Mouse (Mus musculus): ENCODE measurements around the gene Il19. TPM values are rescaled to one million over a fixed set of nuclear protein-coding genes. Genes with fewer than 3 reads are reported as not detected.

The Il19 gene
- not detected in 2 replicates for polyA plus RNA-seq (2014; fragmentation: Nextera tagmentation; extraction: Ambion mirVana)

- Histone ChIP-seq H3K27me3 (ENCODE audit: control insufficient read depth, insufficient read depth, low read length) (no peaks in the 10 kb centered on the region), H3K4me1 (ENCODE audit: control insufficient read depth, insufficient read depth, low read length) (no peaks in the 10 kb centered on the region), H3K27ac (ENCODE audit: low read depth, low read length) (no peak within 1 kb of the TSS), H3K36me3 (ENCODE audit: control insufficient read depth, insufficient read depth, low read length) (no peaks in the 10 kb centered on the region), H3K4me2 (no peak within 1 kb of the TSS), H3K4me3 (ENCODE audit: low read depth, low read length) (no peak within 1 kb of the TSS), H3K9me3 (ENCODE audit: control insufficient read depth, low read length) (no peaks in the 10 kb centered on the region), H3K9ac (ENCODE audit: low read length) (no peak within 1 kb of the TSS)
- no peak for ATAC-seq (ENCODE audit: low FRiP score)
- WGBS = 79% methylated on average over 4 of the region's 4 CpGs
- DNase-seq (ENCODE audit: low spot score, missing footprints) = no peak
Observed at GRCm38 (mm10) chr1:130940065-130940687, at the start of gene Il19. Il19 (minus strand) TSS chr1:130940115.

- H3K27me3 ChIP-seq (ENCODE audit: control insufficient read depth, insufficient read depth, low read length) = no peaks in the 10 kb centered on the region
- WGBS = 86% methylated on average over 3 of the region's 3 CpGs
- no peak for DNase-seq (ENCODE audit: low spot score, missing footprints)
- H3K27ac ChIP-seq (ENCODE audit: low read depth, low read length) = no peak overlapping the region
- H3K4me2 ChIP-seq = no peak overlapping the region
- no peak for ATAC-seq (ENCODE audit: low FRiP score)
- no peaks in the 10 kb centered on the region for H3K36me3 ChIP-seq (ENCODE audit: control insufficient read depth, insufficient read depth, low read length)
- no peaks in the 10 kb centered on the region for H3K4me1 ChIP-seq (ENCODE audit: control insufficient read depth, insufficient read depth, low read length)
- no peak overlapping the region for H3K9ac ChIP-seq (ENCODE audit: low read length)
- no peak overlapping the region for H3K4me3 ChIP-seq (ENCODE audit: low read depth, low read length)
- H3K9me3 ChIP-seq (ENCODE audit: control insufficient read depth, low read length) = no peaks in the 10 kb centered on the region
Observed at GRCm38 (mm10) chr1:130989331-130989730, 49.4 kb upstream of the Il19 start.

GRCm38 (mm10) chr1:130987418-130987817 lies 47.5 kb upstream of the Il19 start:
- ATAC-seq (ENCODE audit: low FRiP score) = no peak
- Histone ChIP-seq H3K4me3 (ENCODE audit: low read depth, low read length) (no peak overlapping the region), H3K9me3 (ENCODE audit: control insufficient read depth, low read length) (no peaks in the 10 kb centered on the region), H3K36me3 (ENCODE audit: control insufficient read depth, insufficient read depth, low read length) (no peaks in the 10 kb centered on the region), H3K4me2 (no peak overlapping the region), H3K27me3 (ENCODE audit: control insufficient read depth, insufficient read depth, low read length) (no peaks in the 10 kb centered on the region), H3K27ac (ENCODE audit: low read depth, low read length) (no peak overlapping the region), H3K4me1 (ENCODE audit: control insufficient read depth, insufficient read depth, low read length) (no peaks in the 10 kb centered on the region), H3K9ac (ENCODE audit: low read length) (no peak overlapping the region)
- no peak for DNase-seq (ENCODE audit: low spot score, missing footprints)

- no peak for DNase-seq (ENCODE audit: low spot score, missing footprints)
- H3K27me3 ChIP-seq (ENCODE audit: control insufficient read depth, insufficient read depth, low read length) = no peaks in the 10 kb centered on the region
- H3K36me3 ChIP-seq (ENCODE audit: control insufficient read depth, insufficient read depth, low read length) = no peaks in the 10 kb centered on the region
- ATAC-seq (ENCODE audit: low FRiP score) = no peak
- no peaks in the 10 kb centered on the region for H3K4me1 ChIP-seq (ENCODE audit: control insufficient read depth, insufficient read depth, low read length)
- H3K4me2 ChIP-seq = no peak overlapping the region
- H3K27ac ChIP-seq (ENCODE audit: low read depth, low read length) = no peak overlapping the region
- no peak overlapping the region for H3K4me3 ChIP-seq (ENCODE audit: low read depth, low read length)
- no peaks in the 10 kb centered on the region for H3K9me3 ChIP-seq (ENCODE audit: control insufficient read depth, low read length)
- no peak overlapping the region for H3K9ac ChIP-seq (ENCODE audit: low read length)
- 93% methylated on average over 5 of the region's 5 CpGs for WGBS
Observed at GRCm38 (mm10) chr1:130987001-130987400, 47.1 kb upstream of the Il19 start.

GRCm38 (mm10) chr1:130984441-130984840 lies 44.5 kb upstream of the Il19 start:
- Histone ChIP-seq H3K27me3 (ENCODE audit: control insufficient read depth, insufficient read depth, low read length) (no peaks in the 10 kb centered on the region), H3K9me3 (ENCODE audit: control insufficient read depth, low read length) (no peaks in the 10 kb centered on the region), H3K27ac (ENCODE audit: low read depth, low read length) (no peak overlapping the region), H3K36me3 (ENCODE audit: control insufficient read depth, insufficient read depth, low read length) (no peaks in the 10 kb centered on the region), H3K4me3 (ENCODE audit: low read depth, low read length) (no peak overlapping the region), H3K9ac (ENCODE audit: low read length) (no peak overlapping the region), H3K4me1 (ENCODE audit: control insufficient read depth, insufficient read depth, low read length) (no peaks in the 10 kb centered on the region), H3K4me2 (no peak overlapping the region)
- ATAC-seq (ENCODE audit: low FRiP score) = no peak
- no peak for DNase-seq (ENCODE audit: low spot score, missing footprints)
- WGBS = 67% methylated on average over 7 of the region's 7 CpGs

GRCm38 (mm10) chr1:130979455-130979854 lies 39.5 kb upstream of the Il19 start:
- Histone ChIP-seq H3K4me2 (no peak overlapping the region), H3K36me3 (ENCODE audit: control insufficient read depth, insufficient read depth, low read length) (no peaks in the 10 kb centered on the region), H3K4me3 (ENCODE audit: low read depth, low read length) (no peak overlapping the region), H3K27me3 (ENCODE audit: control insufficient read depth, insufficient read depth, low read length) (no peaks in the 10 kb centered on the region), H3K9me3 (ENCODE audit: control insufficient read depth, low read length) (no peaks in the 10 kb centered on the region), H3K27ac (ENCODE audit: low read depth, low read length) (no peak overlapping the region), H3K9ac (ENCODE audit: low read length) (no peak overlapping the region), H3K4me1 (ENCODE audit: control insufficient read depth, insufficient read depth, low read length) (no peaks in the 10 kb centered on the region)
- 38% methylated on average over 1 of the region's 1 CpGs for WGBS
- DNase-seq (ENCODE audit: low spot score, missing footprints) (peak; percentile 89), ATAC-seq (ENCODE audit: low FRiP score) (no peak)

GRCm38 (mm10) chr1:130963891-130964290 lies 24.0 kb upstream of the Il19 start:
- DNase-seq (ENCODE audit: low spot score, missing footprints) (no peak), ATAC-seq (ENCODE audit: low FRiP score) (no peak)
- H3K36me3 ChIP-seq (ENCODE audit: control insufficient read depth, insufficient read depth, low read length) = no peaks in the 10 kb centered on the region
- H3K27ac ChIP-seq (ENCODE audit: low read depth, low read length) = no peak overlapping the region
- H3K9me3 ChIP-seq (ENCODE audit: control insufficient read depth, low read length) = no peaks in the 10 kb centered on the region
- no peaks in the 10 kb centered on the region for H3K27me3 ChIP-seq (ENCODE audit: control insufficient read depth, insufficient read depth, low read length)
- 78% methylated on average over 6 of the region's 6 CpGs for WGBS
- no peak overlapping the region for H3K4me2 ChIP-seq
- no peak overlapping the region for H3K9ac ChIP-seq (ENCODE audit: low read length)
- H3K4me1 ChIP-seq (ENCODE audit: control insufficient read depth, insufficient read depth, low read length) = no peaks in the 10 kb centered on the region
- no peak overlapping the region for H3K4me3 ChIP-seq (ENCODE audit: low read depth, low read length)

- 79% methylated on average over 6 of the region's 6 CpGs for WGBS
- Histone ChIP-seq H3K27ac (ENCODE audit: low read depth, low read length) (no peak overlapping the region), H3K27me3 (ENCODE audit: control insufficient read depth, insufficient read depth, low read length) (no peaks in the 10 kb centered on the region), H3K9ac (ENCODE audit: low read length) (no peak overlapping the region), H3K4me1 (ENCODE audit: control insufficient read depth, insufficient read depth, low read length) (no peaks in the 10 kb centered on the region), H3K4me3 (ENCODE audit: low read depth, low read length) (no peak overlapping the region), H3K9me3 (ENCODE audit: control insufficient read depth, low read length) (no peaks in the 10 kb centered on the region), H3K36me3 (ENCODE audit: control insufficient read depth, insufficient read depth, low read length) (no peaks in the 10 kb centered on the region), H3K4me2 (no peak overlapping the region)
- no peak for ATAC-seq (ENCODE audit: low FRiP score)
- DNase-seq (ENCODE audit: low spot score, missing footprints) = no peak
Observed at GRCm38 (mm10) chr1:130946920-130947319, 7.0 kb upstream of the Il19 start.

GRCm38 (mm10) chr1:130941801-130942200 lies 1.9 kb upstream of the Il19 start:
- Histone ChIP-seq H3K27ac (ENCODE audit: low read depth, low read length) (no peak overlapping the region), H3K4me1 (ENCODE audit: control insufficient read depth, insufficient read depth, low read length) (no peaks in the 10 kb centered on the region), H3K9me3 (ENCODE audit: control insufficient read depth, low read length) (no peaks in the 10 kb centered on the region), H3K27me3 (ENCODE audit: control insufficient read depth, insufficient read depth, low read length) (no peaks in the 10 kb centered on the region), H3K4me2 (no peak overlapping the region), H3K9ac (ENCODE audit: low read length) (no peak overlapping the region), H3K36me3 (ENCODE audit: control insufficient read depth, insufficient read depth, low read length) (no peaks in the 10 kb centered on the region), H3K4me3 (ENCODE audit: low read depth, low read length) (no peak overlapping the region)
- no peak for DNase-seq (ENCODE audit: low spot score, missing footprints)
- 76% methylated on average over 3 of the region's 3 CpGs for WGBS
- ATAC-seq (ENCODE audit: low FRiP score) = no peak
